Mouse (Mus musculus) midbrain, embryonic 15.5 days (tissue): ENCODE measurements around the gene Gm17359. TPM values are rescaled to one million over a fixed set of nuclear protein-coding genes. Genes with fewer than 3 reads are reported as not detected.

Experiments
- ATAC-seq: fragments of 200-750 bp; cut with Nextera tagmentation; replicated peaks from 2 replicates; pipeline ENCODE4 v1.8.0; 2017; ENCODE audit warnings: moderate TSS enrichment
- H3K27ac ChIP-seq: fragments of 300-500 bp; sonication (generic); 2 replicates; pipeline ENCODE4 v1.5.1; 2015; ENCODE audit warnings: mild to moderate bottlenecking, inconsistent platforms
- H3K27me3 ChIP-seq: fragments of 300-500 bp; sonication (generic); replicated peaks from 2 replicates; pipeline ENCODE4 v1.6.1; 2015; ENCODE audit warnings: inconsistent platforms
- H3K36me3 ChIP-seq: fragments of 300-500 bp; sonication (generic); replicated peaks from 2 replicates; pipeline ENCODE4 v1.6.1; 2015; ENCODE audit warnings: inconsistent platforms
- H3K4me1 ChIP-seq: fragments of 300-500 bp; sonication (generic); 2 replicates; pipeline ENCODE4 v1.6.1; 2015; ENCODE audit warnings: inconsistent platforms
- H3K4me2 ChIP-seq: fragments of 300-500 bp; sonication (generic); 2 replicates; pipeline ENCODE4 v1.6.1; 2015; ENCODE audit warnings: inconsistent platforms, mild to moderate bottlenecking, moderate library complexity
- H3K4me3 ChIP-seq: fragments of 300-500 bp; sonication (generic); 2 replicates; pipeline ENCODE4 v1.5.1; 2015; ENCODE audit warnings: mild to moderate bottlenecking, inconsistent platforms
- H3K9ac ChIP-seq: fragments of 300-500 bp; sonication (generic); 2 replicates; pipeline ENCODE4 v1.6.1; 2015; ENCODE audit warnings: mild to moderate bottlenecking, inconsistent platforms
- H3K9me3 ChIP-seq: fragments of 300-500 bp; sonication (generic); 2 replicates; pipeline ENCODE4 v1.6.1; 2016; ENCODE audit warnings: inconsistent platforms
- WGBS: fragments of 180-500 bp; shearing (Covaris S2); methylation state at CpG from one replicate; pipeline ENCODE4 v1.1.7; 2015; ENCODE audit warnings: mixed read lengths; 5-methylcytosine and 5-hydroxymethylcytosine counted together
- polyA plus RNA-seq: library from polyadenylated mRNA; unstranded; fragments of >200 nt; fragmentation: Nextera tagmentation; extraction: Ambion mirVana; gene quantifications from 2 replicates; pipeline ENCODE4 v1.2.1, GENCODE M21; 2015

Gm17359 gene
- polyA plus RNA-seq, 1 experiment from 2014 or later, result not detected

GRCm38 (mm10) chr3:79402056-79402455, 65.6 kb downstream of the Gm17359 start:
- Histone ChIP-seq H3K27ac (no peak overlapping the region), H3K27me3 (no peaks in the 10 kb centered on the region), H3K4me3 (no peak overlapping the region), H3K9ac (no peak overlapping the region), H3K9me3 (no peaks in the 10 kb centered on the region), H3K4me2 (no peak overlapping the region), H3K36me3 (no peaks in the 10 kb centered on the region), H3K4me1 (no peaks in the 10 kb centered on the region)
- WGBS, result 96% methylated on average over 8 of the region's 8 CpGs
- no peak for ATAC-seq

GRCm38 (mm10) chr3:79408546-79408945, 72.1 kb downstream of the Gm17359 start:
- no peak overlapping the region for H3K4me3 ChIP-seq
- 55% methylated on average over 4 of the region's 4 CpGs for WGBS

GRCm38 (mm10) chr3:79409927-79410628, 73.6 kb downstream of the Gm17359 start:
- H3K9me3 ChIP-seq, result no peaks in the 10 kb centered on the region
- H3K27ac ChIP-seq, result no peak overlapping the region
- H3K4me1 ChIP-seq, result peaks cover 12% of the 10 kb centered on the region; the same call in 1 of the 2 replicates
- H3K9ac ChIP-seq, result no peak overlapping the region
- peak; percentile 77; the same call in 1 of the 2 replicates for ATAC-seq
- no peaks in the 10 kb centered on the region for H3K36me3 ChIP-seq
- H3K4me3 ChIP-seq, result no peak overlapping the region
- no peaks in the 10 kb centered on the region for H3K27me3 ChIP-seq
- no peak overlapping the region for H3K4me2 ChIP-seq
- 20% methylated on average over 10 of the region's 10 CpGs for WGBS

More at GRCm38 (mm10) chr3:79408546-79408945, 72.1 kb downstream of the Gm17359 start:
- Histone ChIP-seq H3K9me3 (no peaks in the 10 kb centered on the region), H3K27ac (no peak overlapping the region), H3K36me3 (no peaks in the 10 kb centered on the region), H3K27me3 (no peaks in the 10 kb centered on the region), H3K4me2 (no peak overlapping the region), H3K4me1 (peaks cover 12% of the 10 kb centered on the region; the same call in 1 of the 2 replicates), H3K9ac (no peak overlapping the region)
- ATAC-seq, result no peak

- WGBS, result 29% methylated on average over 5 of the region's 5 CpGs
- H3K4me1 ChIP-seq, result peaks cover 12% of the 10 kb centered on the region; the same call in 1 of the 2 replicates
- no peaks in the 10 kb centered on the region for H3K9me3 ChIP-seq
- no peak overlapping the region for H3K27ac ChIP-seq
- H3K36me3 ChIP-seq, result no peaks in the 10 kb centered on the region
- no peak overlapping the region for H3K9ac ChIP-seq
- no peak overlapping the region for H3K4me2 ChIP-seq
- no peaks in the 10 kb centered on the region for H3K27me3 ChIP-seq
- no peak for ATAC-seq
- no peak overlapping the region for H3K4me3 ChIP-seq
Observed at GRCm38 (mm10) chr3:79410629-79410995, 74.2 kb downstream of the Gm17359 start.

- no peaks in the 10 kb centered on the region for H3K36me3 ChIP-seq
- H3K4me2 ChIP-seq, result no peak overlapping the region
- no peak overlapping the region for H3K27ac ChIP-seq
- H3K27me3 ChIP-seq, result no peaks in the 10 kb centered on the region
- H3K4me1 ChIP-seq, result peaks cover 16% of the 10 kb centered on the region; the same call in 1 of the 2 replicates
- no peaks in the 10 kb centered on the region for H3K9me3 ChIP-seq
- no peak overlapping the region for H3K4me3 ChIP-seq
- H3K9ac ChIP-seq, result no peak overlapping the region
- WGBS, result 72% methylated on average over 2 of the region's 2 CpGs
- no peak for ATAC-seq
Observed at GRCm38 (mm10) chr3:79411666-79412065, 75.2 kb downstream of the Gm17359 start.

- ATAC-seq, result no peak
- H3K4me3 ChIP-seq, result no peak overlapping the region
- WGBS, result 92% methylated on average over 1 of the region's 1 CpGs
- H3K4me2 ChIP-seq, result no peak overlapping the region
- H3K9ac ChIP-seq, result no peak overlapping the region
- no peaks in the 10 kb centered on the region for H3K9me3 ChIP-seq
- H3K4me1 ChIP-seq, result peaks cover 23% of the 10 kb centered on the region
- H3K36me3 ChIP-seq, result no peaks in the 10 kb centered on the region
- H3K27me3 ChIP-seq, result no peaks in the 10 kb centered on the region
- no peak overlapping the region for H3K27ac ChIP-seq
Observed at GRCm38 (mm10) chr3:79413492-79413891, 77.0 kb downstream of the Gm17359 start.

- no peaks in the 10 kb centered on the region for H3K27me3 ChIP-seq
- ATAC-seq, result no peak
- peaks cover 18% of the 10 kb centered on the region for H3K4me1 ChIP-seq
- no peak overlapping the region for H3K27ac ChIP-seq
- no peak overlapping the region for H3K9ac ChIP-seq
- no peaks in the 10 kb centered on the region for H3K9me3 ChIP-seq
- no peaks in the 10 kb centered on the region for H3K36me3 ChIP-seq
- WGBS, result 91% methylated on average over 5 of the region's 5 CpGs
- H3K4me3 ChIP-seq, result no peak overlapping the region
- no peak overlapping the region for H3K4me2 ChIP-seq
Observed at GRCm38 (mm10) chr3:79415081-79415480, 78.6 kb downstream of the Gm17359 start.

- H3K9ac ChIP-seq, result no peak overlapping the region
- H3K9me3 ChIP-seq, result no peaks in the 10 kb centered on the region
- H3K4me1 ChIP-seq, result peaks cover 11% of the 10 kb centered on the region
- H3K4me3 ChIP-seq, result no peak overlapping the region
- H3K4me2 ChIP-seq, result no peak overlapping the region
- no peaks in the 10 kb centered on the region for H3K36me3 ChIP-seq
- H3K27ac ChIP-seq, result no peak overlapping the region
- no peak for ATAC-seq
- H3K27me3 ChIP-seq, result no peaks in the 10 kb centered on the region
Observed at GRCm38 (mm10) chr3:79415929-79416328, 79.5 kb downstream of the Gm17359 start.

- Histone ChIP-seq H3K36me3 (no peaks in the 10 kb centered on the region), H3K27me3 (no peaks in the 10 kb centered on the region), H3K4me2 (peak overlapping the region; percentile 17; the same call in 1 of the 2 replicates), H3K9me3 (no peaks in the 10 kb centered on the region), H3K27ac (peak overlapping the region; percentile 58), H3K4me3 (no peak overlapping the region), H3K4me1 (peaks cover 11% of the 10 kb centered on the region), H3K9ac (no peak overlapping the region)
- peak; percentile 89 for ATAC-seq
- 12% methylated on average over 4 of the region's 4 CpGs for WGBS
Observed at GRCm38 (mm10) chr3:79416944-79417680, 80.7 kb downstream of the Gm17359 start.

GRCm38 (mm10) chr3:79418921-79419320, 82.5 kb downstream of the Gm17359 start:
- Histone ChIP-seq H3K4me3 (no peak overlapping the region), H3K9me3 (no peaks in the 10 kb centered on the region), H3K36me3 (no peaks in the 10 kb centered on the region), H3K27ac (no peak overlapping the region), H3K27me3 (no peaks in the 10 kb centered on the region), H3K4me2 (no peak overlapping the region), H3K9ac (no peak overlapping the region), H3K4me1 (peaks cover 11% of the 10 kb centered on the region)
- ATAC-seq, result no peak
- WGBS, result 86% methylated on average over 14 of the region's 14 CpGs

GRCm38 (mm10) chr3:79425441-79425840, 89.0 kb downstream of the Gm17359 start:
- Histone ChIP-seq H3K4me1 (no peaks in the 10 kb centered on the region), H3K4me2 (no peak overlapping the region), H3K27me3 (no peaks in the 10 kb centered on the region), H3K27ac (no peak overlapping the region), H3K9me3 (no peaks in the 10 kb centered on the region), H3K4me3 (no peak overlapping the region), H3K36me3 (no peaks in the 10 kb centered on the region), H3K9ac (no peak overlapping the region)
- no peak for ATAC-seq
- 84% methylated on average over 1 of the region's 1 CpGs for WGBS

GRCm38 (mm10) chr3:79433593-79433992, 97.1 kb downstream of the Gm17359 start:
- Histone ChIP-seq H3K36me3 (no peaks in the 10 kb centered on the region), H3K4me3 (no peak overlapping the region), H3K27ac (no peak overlapping the region), H3K4me2 (no peak overlapping the region), H3K9me3 (no peaks in the 10 kb centered on the region), H3K9ac (no peak overlapping the region), H3K27me3 (no peaks in the 10 kb centered on the region), H3K4me1 (no peaks in the 10 kb centered on the region)
- ATAC-seq, result no peak

- H3K4me1 ChIP-seq, result no peaks in the 10 kb centered on the region
- H3K27me3 ChIP-seq, result no peaks in the 10 kb centered on the region
- H3K9ac ChIP-seq, result no peak overlapping the region
- H3K4me3 ChIP-seq, result no peak overlapping the region
- 82% methylated on average over 9 of the region's 9 CpGs for WGBS
- ATAC-seq, result no peak
- H3K36me3 ChIP-seq, result no peaks in the 10 kb centered on the region
- no peaks in the 10 kb centered on the region for H3K9me3 ChIP-seq
- H3K4me2 ChIP-seq, result no peak overlapping the region
- H3K27ac ChIP-seq, result no peak overlapping the region
Observed at GRCm38 (mm10) chr3:79434436-79434835, 98.0 kb downstream of the Gm17359 start.
